Mouse (Mus musculus): ENCODE results near the gene Mlh3. TPM values are rescaled to one million over a fixed set of nuclear protein-coding genes. Genes with fewer than 3 reads are reported as not detected.

Mlh3 gene
- polyA plus RNA-seq, 1 experiment: 1.4 TPM

GRCm38 (mm10) chr12:85196191-85196590 is 74.2 kb downstream of the Mlh3 start:
- no peaks in the 10 kb centered on the region for H3K36me3 ChIP-seq (ENCODE audit: control insufficient read depth, insufficient read depth)

DNA sequence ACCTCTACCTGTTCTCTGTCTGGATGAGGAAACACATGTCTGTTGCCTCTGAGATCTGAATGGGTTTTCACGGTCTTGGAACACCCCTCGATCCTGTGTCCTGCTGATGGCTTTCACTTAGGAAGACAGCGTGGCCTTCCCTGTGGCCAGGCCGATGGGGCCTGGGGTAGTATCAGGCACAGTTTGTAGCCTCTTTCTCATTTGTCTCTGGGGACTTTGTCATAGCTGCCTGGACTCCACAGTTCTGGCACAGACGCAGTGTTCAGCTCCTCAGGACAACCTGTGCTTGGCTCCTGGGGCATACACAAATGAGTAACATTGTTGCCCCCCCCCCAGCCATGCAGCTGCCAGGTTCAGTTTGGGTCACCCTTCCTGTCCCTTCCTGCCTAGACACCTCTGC is 75.3 kb downstream of the Mlh3 start:
- Histone ChIP-seq H3K4me3 (no peak overlapping the region), H3K36me3 (ENCODE audit: control insufficient read depth, insufficient read depth) (no peaks in the 10 kb centered on the region), H3ac (ENCODE audit: control insufficient read depth, insufficient read length) (no peak overlapping the region), H3K4me2 (ENCODE audit: low read depth) (no peak overlapping the region), H3K27me3 (ENCODE audit: control insufficient read depth, insufficient read depth, insufficient read length) (no peaks in the 10 kb centered on the region), H3K79me2 (ENCODE audit: control insufficient read depth, insufficient read depth) (no peaks in the 10 kb centered on the region)
- no peak for TF ChIP-seq TCF3 (IDR thresholded peaks at IDR 0.05; ENCODE audit: insufficient read length, low read depth)
- TF ChIP-seq MYOG (IDR thresholded peaks at IDR 0.05; ENCODE audit: control insufficient read depth in 1 of 3, insufficient read depth in 1 of 3, insufficient read length in 2 of 3, low read depth in 2 of 3): no peak
- no peak for TF ChIP-seq MYOD1 (IDR thresholded peaks at IDR 0.05; ENCODE audit: control insufficient read depth in 1 of 3, insufficient read length in 2 of 3, low read depth in 2 of 3)
- no peak for TF ChIP-seq TCF12 (IDR thresholded peaks at IDR 0.05; ENCODE audit: insufficient read depth, poor library complexity, severe bottlenecking)
- TF ChIP-seq E2F4 (IDR thresholded peaks at IDR 0.05; ENCODE audit: insufficient read depth): no peak
- TF ChIP-seq SRF (IDR thresholded peaks at IDR 0.05; ENCODE audit: control insufficient read depth, insufficient read length, low read depth): no peak
- TF ChIP-seq MAX (IDR thresholded peaks at IDR 0.05; ENCODE audit: low read depth): no peak
- no peak for TF ChIP-seq REST (IDR thresholded peaks at IDR 0.05; ENCODE audit: insufficient read depth, insufficient read length)
- no peak for TF ChIP-seq POLR2AphosphoS2 (IDR thresholded peaks at IDR 0.05; ENCODE audit: insufficient read length, low read depth)
- TF ChIP-seq USF1 (IDR thresholded peaks at IDR 0.05; ENCODE audit: low read depth): no peak
- TF ChIP-seq CEBPB (IDR thresholded peaks at IDR 0.05; ENCODE audit: insufficient read depth, poor library complexity, severe bottlenecking): no peak
- TF ChIP-seq POLR2A (IDR thresholded peaks at IDR 0.05; ENCODE audit: insufficient read length, low read depth): no peak

More at GRCm38 (mm10) chr12:85196191-85196590, 74.2 kb downstream of the Mlh3 start:
- Histone ChIP-seq H3K4me3 (no peak overlapping the region), H3K79me2 (ENCODE audit: control insufficient read depth, insufficient read depth) (no peaks in the 10 kb centered on the region), H3K4me2 (ENCODE audit: low read depth) (no peak overlapping the region), H3ac (ENCODE audit: control insufficient read depth, insufficient read length) (no peak overlapping the region), H3K27me3 (ENCODE audit: control insufficient read depth, insufficient read depth, insufficient read length) (no peaks in the 10 kb centered on the region)
- TF ChIP-seq MYOD1 (IDR thresholded peaks at IDR 0.05; ENCODE audit: control insufficient read depth in 1 of 3, insufficient read length in 2 of 3, low read depth in 2 of 3) (no peak), REST (IDR thresholded peaks at IDR 0.05; ENCODE audit: insufficient read depth, insufficient read length) (no peak), E2F4 (IDR thresholded peaks at IDR 0.05; ENCODE audit: insufficient read depth) (no peak), POLR2A (IDR thresholded peaks at IDR 0.05; ENCODE audit: insufficient read length, low read depth) (no peak), MAX (IDR thresholded peaks at IDR 0.05; ENCODE audit: low read depth) (no peak), POLR2AphosphoS2 (IDR thresholded peaks at IDR 0.05; ENCODE audit: insufficient read length, low read depth) (no peak), SRF (IDR thresholded peaks at IDR 0.05; ENCODE audit: control insufficient read depth, insufficient read length, low read depth) (no peak), MYOG (IDR thresholded peaks at IDR 0.05; ENCODE audit: control insufficient read depth in 1 of 3, insufficient read depth in 1 of 3, insufficient read length in 2 of 3, low read depth in 2 of 3) (no peak), USF1 (IDR thresholded peaks at IDR 0.05; ENCODE audit: low read depth) (no peak), CEBPB (IDR thresholded peaks at IDR 0.05; ENCODE audit: insufficient read depth, poor library complexity, severe bottlenecking) (no peak)

DNA sequence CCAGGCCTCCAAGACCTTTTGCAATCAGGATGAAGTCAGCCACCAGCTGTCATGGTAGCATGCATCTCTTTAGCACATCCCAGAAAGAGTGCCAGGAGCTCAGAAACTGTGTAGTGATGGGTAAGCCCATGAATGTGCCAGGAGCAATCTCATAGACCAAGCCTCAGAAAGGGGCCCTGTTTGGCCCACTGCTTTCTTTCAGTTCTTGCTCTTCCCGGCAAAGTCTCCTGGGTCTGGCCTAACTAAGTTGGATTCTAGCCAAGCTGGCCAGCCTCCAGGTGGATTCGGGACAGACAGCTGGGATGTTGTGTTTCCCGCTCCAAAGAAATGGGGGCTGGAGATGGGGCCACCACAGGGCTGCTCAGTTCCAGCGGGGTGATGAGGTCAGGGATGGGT is 75.8 kb downstream of the Mlh3 start:
- Histone ChIP-seq H3ac (ENCODE audit: control insufficient read depth, insufficient read length) (no peak overlapping the region), H3K36me3 (ENCODE audit: control insufficient read depth, insufficient read depth) (no peaks in the 10 kb centered on the region), H3K4me3 (no peak overlapping the region), H3K4me2 (ENCODE audit: low read depth) (peak overlapping the region; percentile 27), H3K79me2 (ENCODE audit: control insufficient read depth, insufficient read depth) (no peaks in the 10 kb centered on the region), H3K27me3 (ENCODE audit: control insufficient read depth, insufficient read depth, insufficient read length) (no peaks in the 10 kb centered on the region)
- TF ChIP-seq USF1 (IDR thresholded peaks at IDR 0.05; ENCODE audit: low read depth) (no peak), POLR2AphosphoS2 (IDR thresholded peaks at IDR 0.05; ENCODE audit: insufficient read length, low read depth) (no peak), E2F4 (IDR thresholded peaks at IDR 0.05; ENCODE audit: insufficient read depth) (no peak), CEBPB (IDR thresholded peaks at IDR 0.05; ENCODE audit: insufficient read depth, poor library complexity, severe bottlenecking) (no peak), MAX (IDR thresholded peaks at IDR 0.05; ENCODE audit: low read depth) (no peak), TCF12 (IDR thresholded peaks at IDR 0.05; ENCODE audit: insufficient read depth, poor library complexity, severe bottlenecking) (no peak), MYOG (IDR thresholded peaks at IDR 0.05; ENCODE audit: control insufficient read depth in 1 of 3, insufficient read depth in 1 of 3, insufficient read length in 2 of 3, low read depth in 2 of 3) (no peak), MYOD1 (IDR thresholded peaks at IDR 0.05; ENCODE audit: control insufficient read depth in 1 of 3, insufficient read length in 2 of 3, low read depth in 2 of 3) (no peak), POLR2A (IDR thresholded peaks at IDR 0.05; ENCODE audit: insufficient read length, low read depth) (no peak), TCF3 (IDR thresholded peaks at IDR 0.05; ENCODE audit: insufficient read length, low read depth) (no peak)

DNA sequence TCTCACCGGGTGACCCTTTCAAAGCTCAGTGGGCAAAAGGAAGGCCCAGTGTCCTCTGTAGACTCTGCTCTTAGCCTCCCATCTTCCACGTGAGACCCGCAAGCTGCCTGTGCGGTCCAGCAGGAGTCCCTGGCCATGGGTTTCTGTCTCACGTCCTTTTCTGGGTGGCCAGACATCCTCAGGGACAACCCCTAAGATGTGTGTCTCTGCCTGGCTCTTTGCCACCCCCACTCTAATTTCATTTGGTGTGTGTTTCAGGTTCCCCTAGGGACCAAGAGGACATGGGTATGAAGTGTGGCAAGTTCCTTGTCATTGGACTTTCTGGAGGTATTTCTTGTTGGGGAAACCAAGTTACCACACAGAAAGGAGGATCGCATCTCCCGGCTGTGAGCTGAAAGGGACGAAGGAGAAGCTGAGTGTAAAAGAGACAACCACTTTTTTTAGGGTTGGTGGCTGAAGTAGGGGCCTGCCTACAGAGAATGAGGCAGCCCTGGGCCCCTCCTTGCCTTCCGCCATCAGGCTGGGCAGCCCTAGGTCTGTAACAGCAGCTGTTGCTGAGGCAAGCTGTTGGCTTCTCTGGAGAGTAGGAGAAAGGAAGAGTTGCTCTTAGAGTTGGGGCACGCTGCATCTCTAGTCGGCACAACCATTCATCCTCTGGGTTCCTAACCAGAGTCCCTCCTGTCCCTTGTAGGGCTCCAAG is 76.3 kb downstream of the Mlh3 start:
- Histone ChIP-seq H3K36me3 (ENCODE audit: control insufficient read depth, insufficient read depth) (no peaks in the 10 kb centered on the region), H3K4me2 (ENCODE audit: low read depth) (peak overlapping the region; percentile 27), H3ac (ENCODE audit: control insufficient read depth, insufficient read length) (no peak overlapping the region), H3K4me3 (no peak overlapping the region), H3K27me3 (ENCODE audit: control insufficient read depth, insufficient read depth, insufficient read length) (no peaks in the 10 kb centered on the region), H3K79me2 (ENCODE audit: control insufficient read depth, insufficient read depth) (no peaks in the 10 kb centered on the region)
- TF ChIP-seq REST (IDR thresholded peaks at IDR 0.05; ENCODE audit: insufficient read depth, insufficient read length) (no peak), E2F4 (IDR thresholded peaks at IDR 0.05; ENCODE audit: insufficient read depth) (no peak), MYOD1 (IDR thresholded peaks at IDR 0.05; ENCODE audit: control insufficient read depth in 1 of 3, insufficient read length in 2 of 3, low read depth in 2 of 3) (peak in 2 of 3 experiments; percentile 17 to 46), CEBPB (IDR thresholded peaks at IDR 0.05; ENCODE audit: insufficient read depth, poor library complexity, severe bottlenecking) (peak; percentile 67; the same call in 1 of the 2 replicates), MYOG (IDR thresholded peaks at IDR 0.05; ENCODE audit: control insufficient read depth in 1 of 3, insufficient read depth in 1 of 3, insufficient read length in 2 of 3, low read depth in 2 of 3) (peak in 2 of 3 experiments; percentile 8 to 65), POLR2A (IDR thresholded peaks at IDR 0.05; ENCODE audit: insufficient read length, low read depth) (no peak)

Data from myocyte (in vitro differentiated cells).